ENCODE assay signal across 31 mouse cellular contexts in genomic region chr16:31297113-31297512, GRCm38 (mm10). TPM values are rescaled to one million over a fixed set of nuclear protein-coding genes. Genes with fewer than 3 reads are reported as not detected.
DNase-seq lines count a peak whose midpoint lies in the region; ATAC-seq lines count a peak whose summit lies in the region.
"Had no signal": no experiment of that assay in that cellular context is flagged by ENCODE, and none has a peak within 500 bp of the region (broad histone marks: within the 10 kb centered on the region; RNA-seq: fewer than 3 reads in every experiment).

No protein-coding gene starts in this region.

- H3K27ac ChIP-seq in hindbrain, embryonic 11.5 days (ENCODE audit: low read depth, low read length): no peak overlapping the region
- H3K27ac ChIP-seq: embryonic facial prominence, embryonic 13.5 days; gastrocnemius, adult 2 months; hindbrain, embryonic 15.5 days; intestine, embryonic 15.5 days; kidney, postnatal 0 days; limb, embryonic 13.5 days; neural tube, embryonic 12.5 days had no signal

- H3K9me3 ChIP-seq in hindbrain, embryonic 11.5 days (ENCODE audit: control insufficient read depth, low read length): no peaks in the 10 kb centered on the region
- H3K9me3 ChIP-seq: embryonic facial prominence, embryonic 13.5 days; heart, embryonic 12.5 days; hindbrain, embryonic 15.5 days; intestine, embryonic 15.5 days; limb, embryonic 13.5 days; neural tube, embryonic 12.5 days had no signal

- H3K36me3 ChIP-seq in hindbrain, embryonic 11.5 days (ENCODE audit: control insufficient read depth, insufficient read depth, low read length): no peaks in the 10 kb centered on the region
- H3K36me3 ChIP-seq: embryonic facial prominence, embryonic 13.5 days; heart, embryonic 12.5 days; hindbrain, embryonic 15.5 days; intestine, embryonic 15.5 days; limb, embryonic 13.5 days; neural tube, embryonic 12.5 days had no signal

- H3K27me3 ChIP-seq in hindbrain, embryonic 11.5 days (ENCODE audit: control insufficient read depth, insufficient read depth, low read length): no peaks in the 10 kb centered on the region
- H3K27me3 ChIP-seq: embryonic facial prominence, embryonic 13.5 days; heart, embryonic 12.5 days; hindbrain, embryonic 15.5 days; intestine, embryonic 15.5 days; limb, embryonic 13.5 days; neural tube, embryonic 12.5 days had no signal

- H3K9ac ChIP-seq in hindbrain, embryonic 11.5 days (ENCODE audit: low read depth, low read length): no peak overlapping the region
- H3K9ac ChIP-seq: embryonic facial prominence, embryonic 13.5 days; heart, embryonic 12.5 days; hindbrain, embryonic 15.5 days; intestine, embryonic 15.5 days; limb, embryonic 13.5 days; liver, postnatal 0 days; neural tube, embryonic 12.5 days had no signal

- WGBS in hindbrain, embryonic 11.5 days: 89% methylated on average over 7 of the region's 7 CpGs

- peak; percentile 15 to 38 for DNase-seq in B cell, adult 2 months
- DNase-seq in CD4-positive, CD25-positive, alpha-beta regulatory T cell, adult 2 months (ENCODE audit: low read depth, low spot score): peak; percentile 76
- peak; percentile 63 for DNase-seq in ZHBTc4 (ENCODE audit: low read depth, low spot score)
- DNase-seq in naive thymus-derived CD4-positive, alpha-beta T cell, adult 2 months (ENCODE audit: low read depth): peak; percentile 74
- DNase-seq in left cerebral cortex, adult 9 months (ENCODE audit: low spot score in 2 of 2): no peak
- DNase-seq in hindbrain, embryonic 11.5 days (ENCODE audit: low spot score): no peak
- DNase-seq: adrenal gland, postnatal 36 days; cerebellum, adult 18-20 months; cerebellum, postnatal 10 days; gastrocnemius, adult 2 months; gastrocnemius, postnatal 36 days; heart, adult 18-20 months; kidney, adult 2 months; layer of hippocampus, adult 9-11 months; liver, postnatal 0 days; lung, postnatal 14 days; right cerebral cortex, postnatal 4 days had no signal

- peaks cover 8% of the 10 kb centered on the region; the same call in 1 of the 2 replicates for H3K4me1 ChIP-seq in hindbrain, embryonic 11.5 days (replicated peaks; ENCODE audit: control insufficient read depth, insufficient read depth, low read length)

- no peak overlapping the region for H3K4me2 ChIP-seq in hindbrain, embryonic 11.5 days (replicated peaks; ENCODE audit: low read depth, low read length)
- H3K4me2 ChIP-seq: embryonic facial prominence, embryonic 13.5 days; heart, embryonic 12.5 days; hindbrain, embryonic 15.5 days; intestine, embryonic 15.5 days; limb, embryonic 13.5 days; liver, embryonic 11.5 days; midbrain, embryonic 11.5 days; neural tube, embryonic 12.5 days had no signal

- no peak for ATAC-seq in hindbrain, embryonic 11.5 days (ENCODE audit: low FRiP score)
- no peak for ATAC-seq in erythroblast, adult 5-6 weeks (replicated peaks; ENCODE audit: low FRiP score, poor library complexity, severe bottlenecking)
- ATAC-seq: forebrain, embryonic 16.5 days; intestine, embryonic 15.5 days; liver, postnatal 0 days; midbrain, embryonic 16.5 days had no signal

- H3K4me3 ChIP-seq in hindbrain, embryonic 11.5 days (ENCODE audit: low read depth, low read length): no peak overlapping the region
- H3K4me3 ChIP-seq: embryonic facial prominence, embryonic 13.5 days; erythroblast, embryonic 14.5 days; gastrocnemius, adult 2 months; heart, embryonic 12.5 days; hindbrain, embryonic 15.5 days; intestine, embryonic 15.5 days; limb, embryonic 13.5 days; neural tube, embryonic 12.5 days had no signal

RNA-seq across cellular contexts. Expression of gene Apod, which starts 17.5 kb away (rescaled TPM):
- 51.1 and 68.0 TPM in 2 replicates for polyA plus RNA-seq in hindbrain, embryonic 11.5 days (2014; fragmentation: Nextera tagmentation; extraction: Ambion mirVana)
- not detected in 2 replicates for total RNA-seq in erythroblast, adult 5-6 weeks (2015; ENCODE audit: low replicate concordance)
- not detected in 2 replicates for total RNA-seq in erythroblast, adult 5-6 weeks (2017; ENCODE audit: low replicate concordance)
- total RNA-seq: common myeloid progenitor, adult 5-6 weeks had no signal
- polyA plus RNA-seq: erythroblast, embryonic 14.5 days; liver, embryonic 11.5 days had no signal

RNA-seq across cellular contexts. Expression of gene Ppp1r2, which starts 22.0 kb away (rescaled TPM):
- polyA plus RNA-seq in hindbrain, embryonic 11.5 days (2014; fragmentation: Nextera tagmentation; extraction: Ambion mirVana): 99.3 and 107 TPM in 2 replicates
- 19.4 and 37.4 TPM in 2 replicates for total RNA-seq in erythroblast, adult 5-6 weeks (2015; ENCODE audit: low replicate concordance)
- 13.5 and 18.0 TPM in 2 replicates for total RNA-seq in erythroblast, adult 5-6 weeks (2017; ENCODE audit: low replicate concordance)

Comparison
In these comparisons a context has a peak if more than half of its experiments do, and no peak if none do; other contexts are left out.
1. DNase-seq: peak in B cell, adult 2 months (2 of 2), CD4-positive, CD25-positive, alpha-beta regulatory T cell, adult 2 months (single experiment), ZHBTc4 (single experiment) and naive thymus-derived CD4-positive, alpha-beta T cell, adult 2 months (single experiment); none in left cerebral cortex, adult 9 months (0 of 2) and hindbrain, embryonic 11.5 days (single experiment).